8 mouse cellular contexts compared by ENCODE assay signal in genomic region chr3:152668239-152668638, GRCm38 (mm10). TPM values are rescaled to one million over a fixed set of nuclear protein-coding genes. Genes with fewer than 3 reads are reported as not detected.
DNase-seq lines count a peak whose midpoint lies in the region; ATAC-seq lines count a peak whose summit lies in the region.

Ak5 (minus strand) TSS chr3:152668360.

- no peak within 1 kb of the TSS for H3K9ac ChIP-seq in liver, embryonic 11.5 days (ENCODE audit: low read depth, low read length)
- peak within 1 kb of the TSS; percentile 52 for H3K9ac ChIP-seq in forebrain, embryonic 11.5 days (ENCODE audit: low read length)
- H3K9ac ChIP-seq in neural tube, embryonic 13.5 days = peak within 1 kb of the TSS; percentile 75

- intact Hi-C loops in left cerebral cortex, postnatal 10 days (cut with DNase I) = no loop called here

- ATAC-seq in liver, embryonic 11.5 days (replicated peaks; ENCODE audit: low FRiP score) = no peak
- ATAC-seq in forebrain, embryonic 11.5 days (replicated peaks; ENCODE audit: low FRiP score) = peak; percentile 40
- peak; percentile 56; the same call in 1 of the 2 replicates for ATAC-seq in neural tube, embryonic 13.5 days (ENCODE audit: low read depth)

- H3K9me3 ChIP-seq in liver, embryonic 11.5 days (ENCODE audit: control insufficient read depth, low read length) = no peaks in the 10 kb centered on the region
- H3K9me3 ChIP-seq in forebrain, embryonic 11.5 days (ENCODE audit: control insufficient read depth, low read length) = no peaks in the 10 kb centered on the region
- no peaks in the 10 kb centered on the region for H3K9me3 ChIP-seq in neural tube, embryonic 13.5 days

- H3K27ac ChIP-seq in liver, embryonic 11.5 days (ENCODE audit: low read depth, low read length) = no peak within 1 kb of the TSS
- no peak within 1 kb of the TSS for H3K27ac ChIP-seq in forebrain, embryonic 11.5 days (ENCODE audit: low read depth, low read length)
- no peak within 1 kb of the TSS for H3K27ac ChIP-seq in neural tube, embryonic 13.5 days (replicated peaks)

- 3% methylated on average over 5 of the region's 5 CpGs for WGBS in liver, embryonic 11.5 days
- 9% methylated on average over 5 of the region's 5 CpGs for WGBS in forebrain, embryonic 11.5 days
- WGBS in neural tube, embryonic 13.5 days = 3% methylated on average over 5 of the region's 5 CpGs

- no peaks in the 10 kb centered on the region for H3K36me3 ChIP-seq in liver, embryonic 11.5 days (ENCODE audit: control insufficient read depth, insufficient read depth, low read length)
- no peaks in the 10 kb centered on the region for H3K36me3 ChIP-seq in forebrain, embryonic 11.5 days (ENCODE audit: control insufficient read depth, insufficient read depth, low read length)
- H3K36me3 ChIP-seq in neural tube, embryonic 13.5 days = no peaks in the 10 kb centered on the region

- peak within 1 kb of the TSS; percentile 42 for H3K4me3 ChIP-seq in liver, embryonic 11.5 days (ENCODE audit: low read depth, low read length)
- H3K4me3 ChIP-seq in forebrain, embryonic 11.5 days (ENCODE audit: low read depth, low read length) = peak within 1 kb of the TSS; percentile 50
- H3K4me3 ChIP-seq in neural tube, embryonic 13.5 days = peak within 1 kb of the TSS; percentile 60

- peaks cover 45% of the 10 kb centered on the region for H3K27me3 ChIP-seq in liver, embryonic 11.5 days (replicated peaks; ENCODE audit: control insufficient read depth, insufficient read depth, low read length)
- H3K27me3 ChIP-seq in forebrain, embryonic 11.5 days (ENCODE audit: control insufficient read depth, insufficient read depth, low read length) = peaks cover 25% of the 10 kb centered on the region
- peaks cover 42% of the 10 kb centered on the region for H3K27me3 ChIP-seq in neural tube, embryonic 13.5 days

- peak within 1 kb of the TSS; percentile 71 for H3K4me2 ChIP-seq in liver, embryonic 11.5 days
- H3K4me2 ChIP-seq in forebrain, embryonic 11.5 days (ENCODE audit: low read depth, low read length, severe bottlenecking) = peak within 1 kb of the TSS; percentile 96
- peak within 1 kb of the TSS; percentile 79 for H3K4me2 ChIP-seq in neural tube, embryonic 13.5 days

- no peaks in the 10 kb centered on the region; the same call in 1 of the 2 replicates for H3K4me1 ChIP-seq in liver, embryonic 11.5 days (replicated peaks; ENCODE audit: control insufficient read depth, insufficient read depth, low read length)
- H3K4me1 ChIP-seq in forebrain, embryonic 11.5 days (replicated peaks; ENCODE audit: control insufficient read depth, insufficient read depth, low read length) = peaks cover 6% of the 10 kb centered on the region
- peaks cover 8% of the 10 kb centered on the region for H3K4me1 ChIP-seq in neural tube, embryonic 13.5 days (replicated peaks)

- peak; percentile 23 for DNase-seq in liver, embryonic 11.5 days (ENCODE audit: low spot score)
- no peak for DNase-seq in liver
- DNase-seq in forebrain, embryonic 11.5 days (ENCODE audit: low spot score) = no peak
- DNase-seq in left cerebral cortex, postnatal 10 days (ENCODE audit: extremely low spot score in 1 of 2, low spot score in 2 of 2) = no peak
- DNase-seq in adrenal gland, postnatal 36 days = no peak
- DNase-seq in thymus, postnatal 10 days (ENCODE audit: low spot score in 2 of 2) = no peak
- no peak for DNase-seq in adrenal gland, adult (ENCODE audit: inconsistent age in 2 of 2, low spot score in 1 of 2)

RNA-seq across cellular contexts. Expression of gene Ak5, which starts in this region (rescaled TPM):
- 2.3 and 3.5 TPM in 2 replicates for polyA plus RNA-seq in liver, embryonic 11.5 days (2014; fragmentation: Nextera tagmentation; extraction: Ambion mirVana)
- polyA plus RNA-seq in forebrain, embryonic 11.5 days (2014; fragmentation: Nextera tagmentation; extraction: Ambion mirVana) = 0.87 and 0.92 TPM in 2 replicates
- total RNA-seq in left cerebral cortex, postnatal 10 days (2021) = 10 to 100 TPM; 77.3 to 88.1 TPM
- 7.2 and 7.3 TPM in 2 replicates for polyA plus RNA-seq in neural tube, embryonic 13.5 days (2015; fragmentation: Nextera tagmentation; extraction: Ambion mirVana)
- 1 to 10 TPM; 2.8 to 4.5 TPM for total RNA-seq in adrenal gland, postnatal 36 days (2021)

Comparison
In these comparisons a context has a peak if more than half of its experiments do, and no peak if none do; other contexts are left out.
1. RNA of gene Ak5 (total RNA-seq): 77.3 to 88.1 TPM in left cerebral cortex, postnatal 10 days; 2.8 to 4.5 TPM in adrenal gland, postnatal 36 days; every median in the first group is over 10 times any median in the second.
2. Peak in ATAC-seq, H3K4me3 ChIP-seq, H3K9ac ChIP-seq and H3K4me2 ChIP-seq in forebrain, embryonic 11.5 days; RNA of the gene not detected or under 1 TPM.
3. Peak in every context shown above with its lines, with median percentiles within 50 percentile points of each other: H3K4me2 ChIP-seq and H3K4me3 ChIP-seq.